Mouse (Mus musculus): ENCODE measurements around the gene Plin3. TPM values are rescaled to one million over a fixed set of nuclear protein-coding genes. Genes with fewer than 3 reads are reported as not detected.

The Plin3 gene
- polyA plus RNA-seq, 1 experiment from 2014 or later: 65.2 TPM

- Histone ChIP-seq H3K9ac (ENCODE audit: low read depth, low read length) (peak overlapping the region; percentile 83), H3K27me3 (ENCODE audit: control insufficient read depth, insufficient read depth, low read length) (no peaks in the 10 kb centered on the region), H3K4me3 (ENCODE audit: low read length) (peak overlapping the region; percentile 74), H3K4me2 (replicated peaks; ENCODE audit: low read depth, low read length) (peak overlapping the region; percentile 95), H3K9me3 (ENCODE audit: control insufficient read depth, low read length) (no peaks in the 10 kb centered on the region), H3K36me3 (ENCODE audit: control insufficient read depth, insufficient read depth, low read length) (peaks cover 29% of the 10 kb centered on the region), H3K4me1 (ENCODE audit: control insufficient read depth, insufficient read depth, low read length) (peaks cover 27% of the 10 kb centered on the region), H3K27ac (ENCODE audit: low read depth, low read length) (peak overlapping the region; percentile 98)
- ATAC-seq (ENCODE audit: low FRiP score, low TSS enrichment): peak; percentile 85
- under 1% methylated on average over 68 of the region's 68 CpGs for WGBS
These were observed 11.3 kb upstream of the Plin3 start for GRCm38 (mm10) chr17:56303847-56304586.

- under 1% methylated on average over 43 of the region's 43 CpGs for WGBS
- Histone ChIP-seq H3K4me3 (ENCODE audit: low read length) (peak within 1 kb of the TSS; percentile 74), H3K36me3 (ENCODE audit: control insufficient read depth, insufficient read depth, low read length) (peaks cover 22% of the 10 kb centered on the region), H3K27ac (ENCODE audit: low read depth, low read length) (peak within 1 kb of the TSS; percentile 98), H3K9me3 (ENCODE audit: control insufficient read depth, low read length) (no peaks in the 10 kb centered on the region), H3K4me2 (replicated peaks; ENCODE audit: low read depth, low read length) (peak within 1 kb of the TSS; percentile 95), H3K27me3 (ENCODE audit: control insufficient read depth, insufficient read depth, low read length) (no peaks in the 10 kb centered on the region), H3K9ac (ENCODE audit: low read depth, low read length) (peak within 1 kb of the TSS; percentile 83), H3K4me1 (ENCODE audit: control insufficient read depth, insufficient read depth, low read length) (peaks cover 27% of the 10 kb centered on the region)
- ATAC-seq (ENCODE audit: low FRiP score, low TSS enrichment): peak; percentile 89
These were observed 10.6 kb upstream of the Plin3 start, which contains the start of gene Uhrf1 for GRCm38 (mm10) chr17:56303160-56303846. TSS of gene Uhrf1 (plus strand) at chr17:56303321.

- Histone ChIP-seq H3K4me3 (ENCODE audit: low read length) (peak overlapping the region; percentile 74), H3K9me3 (ENCODE audit: control insufficient read depth, low read length) (no peaks in the 10 kb centered on the region), H3K4me2 (replicated peaks; ENCODE audit: low read depth, low read length) (peak overlapping the region; percentile 95), H3K27me3 (ENCODE audit: control insufficient read depth, insufficient read depth, low read length) (no peaks in the 10 kb centered on the region), H3K4me1 (ENCODE audit: control insufficient read depth, insufficient read depth, low read length) (peaks cover 23% of the 10 kb centered on the region), H3K9ac (ENCODE audit: low read depth, low read length) (peak overlapping the region; percentile 5; the same call in 1 of the 2 replicates), H3K27ac (ENCODE audit: low read depth, low read length) (peak overlapping the region; percentile 98), H3K36me3 (ENCODE audit: control insufficient read depth, insufficient read depth, low read length) (peaks cover 14% of the 10 kb centered on the region)
- peak; percentile 41 for ATAC-seq (ENCODE audit: low FRiP score, low TSS enrichment)
- 16% methylated on average over 13 of the region's 13 CpGs for WGBS
These were observed 9.8 kb upstream of the Plin3 start for GRCm38 (mm10) chr17:56302363-56302996.

- no peak for ATAC-seq (ENCODE audit: low FRiP score, low TSS enrichment)
- H3K4me1 ChIP-seq (ENCODE audit: control insufficient read depth, insufficient read depth, low read length): peaks cover 5% of the 10 kb centered on the region
- H3K27ac ChIP-seq (ENCODE audit: low read depth, low read length): no peak within 1 kb of the TSS
- no peak within 1 kb of the TSS for H3K4me2 ChIP-seq (replicated peaks; ENCODE audit: low read depth, low read length)
- no peak within 1 kb of the TSS for H3K9ac ChIP-seq (ENCODE audit: low read depth, low read length)
- H3K27me3 ChIP-seq (ENCODE audit: control insufficient read depth, insufficient read depth, low read length): no peaks in the 10 kb centered on the region
- H3K36me3 ChIP-seq (ENCODE audit: control insufficient read depth, insufficient read depth, low read length): no peaks in the 10 kb centered on the region
- WGBS: 91% methylated on average over 9 of the region's 9 CpGs
- H3K4me3 ChIP-seq (ENCODE audit: low read length): no peak within 1 kb of the TSS
- H3K9me3 ChIP-seq (ENCODE audit: control insufficient read depth, low read length): no peaks in the 10 kb centered on the region
These were observed 7.5 kb upstream of the Plin3 start, which contains the start of gene Arrdc5 for GRCm38 (mm10) chr17:56300186-56300585. TSS of gene Arrdc5 (minus strand) at chr17:56300286.

- H3K4me2 ChIP-seq (replicated peaks; ENCODE audit: low read depth, low read length): no peak overlapping the region
- no peak overlapping the region for H3K9ac ChIP-seq (ENCODE audit: low read depth, low read length)
- no peaks in the 10 kb centered on the region for H3K36me3 ChIP-seq (ENCODE audit: control insufficient read depth, insufficient read depth, low read length)
- H3K27ac ChIP-seq (ENCODE audit: low read depth, low read length): no peak overlapping the region
- H3K9me3 ChIP-seq (ENCODE audit: control insufficient read depth, low read length): no peaks in the 10 kb centered on the region
- no peak overlapping the region for H3K4me3 ChIP-seq (ENCODE audit: low read length)
- ATAC-seq (ENCODE audit: low FRiP score, low TSS enrichment): no peak
- WGBS: 96% methylated on average over 1 of the region's 1 CpGs
- no peaks in the 10 kb centered on the region; the same call in 1 of the 2 replicates for H3K4me1 ChIP-seq (ENCODE audit: control insufficient read depth, insufficient read depth, low read length)
- no peaks in the 10 kb centered on the region for H3K27me3 ChIP-seq (ENCODE audit: control insufficient read depth, insufficient read depth, low read length)
These were observed 5.6 kb upstream of the Plin3 start for GRCm38 (mm10) chr17:56298238-56298637.

GRCm38 (mm10) chr17:56296201-56296600, 3.5 kb upstream of the Plin3 start:
- 56% methylated on average over 1 of the region's 1 CpGs for WGBS

GRCm38 (mm10) chr17:56294241-56294640, 1.6 kb upstream of the Plin3 start:
- Histone ChIP-seq H3K4me2 (replicated peaks; ENCODE audit: low read depth, low read length) (no peak overlapping the region), H3K36me3 (ENCODE audit: control insufficient read depth, insufficient read depth, low read length) (no peaks in the 10 kb centered on the region), H3K4me3 (ENCODE audit: low read length) (no peak overlapping the region), H3K27me3 (ENCODE audit: control insufficient read depth, insufficient read depth, low read length) (no peaks in the 10 kb centered on the region), H3K4me1 (ENCODE audit: control insufficient read depth, insufficient read depth, low read length) (peaks cover 14% of the 10 kb centered on the region), H3K9me3 (ENCODE audit: control insufficient read depth, low read length) (no peaks in the 10 kb centered on the region), H3K27ac (ENCODE audit: low read depth, low read length) (no peak overlapping the region), H3K9ac (ENCODE audit: low read depth, low read length) (no peak overlapping the region)
- ATAC-seq (ENCODE audit: low FRiP score, low TSS enrichment): no peak
- 92% methylated on average over 19 of the region's 19 CpGs for WGBS

More at GRCm38 (mm10) chr17:56296201-56296600, 3.5 kb upstream of the Plin3 start:
- ATAC-seq (ENCODE audit: low FRiP score, low TSS enrichment): no peak
- H3K9me3 ChIP-seq (ENCODE audit: control insufficient read depth, low read length): no peaks in the 10 kb centered on the region
- no peak overlapping the region for H3K27ac ChIP-seq (ENCODE audit: low read depth, low read length)
- no peak overlapping the region for H3K9ac ChIP-seq (ENCODE audit: low read depth, low read length)
- no peaks in the 10 kb centered on the region for H3K27me3 ChIP-seq (ENCODE audit: control insufficient read depth, insufficient read depth, low read length)
- H3K36me3 ChIP-seq (ENCODE audit: control insufficient read depth, insufficient read depth, low read length): no peaks in the 10 kb centered on the region
- no peak overlapping the region for H3K4me2 ChIP-seq (replicated peaks; ENCODE audit: low read depth, low read length)
- H3K4me3 ChIP-seq (ENCODE audit: low read length): no peak overlapping the region
- H3K4me1 ChIP-seq (ENCODE audit: control insufficient read depth, insufficient read depth, low read length): peaks cover 11% of the 10 kb centered on the region

- no peak overlapping the region for H3K27ac ChIP-seq (ENCODE audit: low read depth, low read length)
- H3K36me3 ChIP-seq (ENCODE audit: control insufficient read depth, insufficient read depth, low read length): no peaks in the 10 kb centered on the region
- no peak overlapping the region for H3K4me3 ChIP-seq (ENCODE audit: low read length)
- no peaks in the 10 kb centered on the region for H3K9me3 ChIP-seq (ENCODE audit: control insufficient read depth, low read length)
- no peaks in the 10 kb centered on the region for H3K27me3 ChIP-seq (ENCODE audit: control insufficient read depth, insufficient read depth, low read length)
- H3K4me2 ChIP-seq (replicated peaks; ENCODE audit: low read depth, low read length): no peak overlapping the region
- WGBS: 61% methylated on average over 1 of the region's 1 CpGs
- H3K4me1 ChIP-seq (ENCODE audit: control insufficient read depth, insufficient read depth, low read length): peaks cover 21% of the 10 kb centered on the region
- no peak for ATAC-seq (ENCODE audit: low FRiP score, low TSS enrichment)
- no peak overlapping the region for H3K9ac ChIP-seq (ENCODE audit: low read depth, low read length)
These were observed 618 bp upstream of the Plin3 start for GRCm38 (mm10) chr17:56293291-56293690.
